Mouse (Mus musculus): Measurements from ENCODE around the gene Fam107a. TPM values are rescaled to one million over a fixed set of nuclear protein-coding genes. Genes with fewer than 3 reads are reported as not detected.

The Fam107a gene
- total and polyA plus RNA-seq, 3 experiments, result not detected

DNA sequence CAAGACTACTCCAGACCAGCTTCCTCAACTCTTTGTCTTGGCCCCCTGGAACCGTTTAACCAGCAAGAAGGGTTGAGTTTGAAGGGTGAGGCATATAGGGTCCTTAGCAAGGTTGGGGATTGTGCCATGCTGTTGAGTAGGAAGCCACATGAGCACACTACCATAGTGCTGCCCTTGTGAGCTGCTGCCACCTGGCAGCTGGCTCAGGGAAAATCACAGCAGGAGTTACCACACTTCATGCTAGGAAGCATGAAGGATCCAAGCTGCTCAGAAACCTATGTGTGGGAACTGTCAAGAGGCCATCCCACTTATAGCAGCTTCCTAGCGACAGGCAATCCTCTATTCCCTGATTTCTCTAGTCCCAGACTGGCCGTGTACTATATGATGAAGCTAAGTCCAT lies 9.2 kb downstream of the Fam107a start:
- Histone ChIP-seq H3K9me3 (replicated peaks; ENCODE audit: insufficient read depth, low read length) (no peaks in the 10 kb centered on the region), H3K36me3 (ENCODE audit: control insufficient read depth in 1 of 2, insufficient read depth in 2 of 2, low read length in 2 of 2) (no peaks in the 10 kb centered on the region), H3K79me2 (ENCODE audit: control insufficient read depth, insufficient read depth, low read length, poor library complexity) (no peaks in the 10 kb centered on the region), H3K4me3 (ENCODE audit: control insufficient read depth in 1 of 2, insufficient read depth in 1 of 2, low read depth in 2 of 2, low read length in 2 of 2) (no peak overlapping the region), H3K4me1 (ENCODE audit: control insufficient read depth in 1 of 2, insufficient read depth in 2 of 2, low read length in 2 of 2) (no peaks in the 10 kb centered on the region), H3K9ac (ENCODE audit: control insufficient read depth, low read depth, low read length, poor library complexity, severe bottlenecking) (no peak overlapping the region), H3K27ac (ENCODE audit: control insufficient read depth, low read depth, low read length) (no peak overlapping the region), H3K27me3 (ENCODE audit: control insufficient read depth in 1 of 2, insufficient read depth in 2 of 2, low read length in 2 of 2) (no peaks in the 10 kb centered on the region)
- no peak for TF ChIP-seq MAFK (IDR thresholded peaks at IDR 0.05; ENCODE audit: borderline replicate concordance, low read depth, low read length)
- TF ChIP-seq CHD1 (IDR thresholded peaks at IDR 0.05; ENCODE audit: low read depth, low read length), result no peak
- TF ChIP-seq JUND (IDR thresholded peaks at IDR 0.05; ENCODE audit: low read depth, low read length), result no peak
- TF ChIP-seq ELF1 (IDR thresholded peaks at IDR 0.05; ENCODE audit: low read depth, low read length), result no peak
- TF ChIP-seq MYC (IDR thresholded peaks at IDR 0.05; ENCODE audit: low read depth, low read length), result no peak
- no peak for TF ChIP-seq E2F4 (IDR thresholded peaks at IDR 0.05; ENCODE audit: borderline replicate concordance, low read depth, low read length)
- TF ChIP-seq CHD2 (IDR thresholded peaks at IDR 0.05; ENCODE audit: low read length), result no peak
- no peak for TF ChIP-seq GABPA (IDR thresholded peaks at IDR 0.05; ENCODE audit: low read depth, low read length)
- no peak for TF ChIP-seq TCF12 (IDR thresholded peaks at IDR 0.05; ENCODE audit: low read depth, low read length)
- TF ChIP-seq ZNF384 (IDR thresholded peaks at IDR 0.05; ENCODE audit: low read depth, low read length), result no peak
- TF ChIP-seq POLR2AphosphoS2 (IDR thresholded peaks at IDR 0.05; ENCODE audit: low read length), result no peak
- no peak for TF ChIP-seq KAT2A (conservative IDR thresholded peaks at IDR 0.05; ENCODE audit: low read depth, low read length)
- no peak for TF ChIP-seq ETS1 (IDR thresholded peaks at IDR 0.05; ENCODE audit: low read depth, low read length)
- TF ChIP-seq NRF1 (IDR thresholded peaks at IDR 0.05; ENCODE audit: insufficient read depth, low read depth, low read length, poor library complexity, severe bottlenecking), result no peak
- no peak for TF ChIP-seq RCOR1 (IDR thresholded peaks at IDR 0.05; ENCODE audit: low read depth, low read length)
- no peak for TF ChIP-seq USF2 (IDR thresholded peaks at IDR 0.05; ENCODE audit: borderline replicate concordance in 1 of 2, insufficient read depth in 1 of 2, low read depth in 1 of 2, low read length in 2 of 2)
- no peak for DNase-seq (ENCODE audit: low read depth, low spot score)

DNA sequence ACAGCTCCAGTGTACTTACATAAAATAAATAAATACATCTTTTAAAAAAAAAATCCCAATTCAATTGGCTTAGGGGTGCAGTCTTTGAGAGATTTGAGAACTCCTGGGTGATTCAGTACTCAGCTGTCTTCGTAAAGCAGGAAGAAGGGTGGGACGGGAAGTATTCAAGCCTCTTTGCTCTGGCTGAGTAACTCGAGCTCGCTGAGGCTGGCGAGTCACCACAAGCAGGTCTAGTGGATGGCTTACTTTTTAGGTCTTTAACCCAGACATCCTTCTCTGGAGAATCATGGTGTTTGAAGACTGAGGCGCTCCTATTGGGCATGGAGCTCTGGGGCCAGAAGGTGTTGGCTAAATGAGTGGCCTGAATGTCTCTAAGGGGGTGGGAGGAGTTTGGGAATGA lies 10.9 kb downstream of the Fam107a start:
- no peak for DNase-seq (ENCODE audit: low read depth, low spot score)
- no peaks in the 10 kb centered on the region for H3K79me2 ChIP-seq (ENCODE audit: control insufficient read depth, insufficient read depth, low read length, poor library complexity)
- H3K4me3 ChIP-seq (ENCODE audit: control insufficient read depth in 1 of 2, insufficient read depth in 1 of 2, low read depth in 2 of 2, low read length in 2 of 2), result no peak overlapping the region
- H3K9ac ChIP-seq (ENCODE audit: control insufficient read depth, low read depth, low read length, poor library complexity, severe bottlenecking), result no peak overlapping the region
- no peaks in the 10 kb centered on the region for H3K4me1 ChIP-seq (ENCODE audit: control insufficient read depth in 1 of 2, insufficient read depth in 2 of 2, low read length in 2 of 2)
- H3K27me3 ChIP-seq (ENCODE audit: control insufficient read depth in 1 of 2, insufficient read depth in 2 of 2, low read length in 2 of 2), result no peaks in the 10 kb centered on the region
- H3K27ac ChIP-seq (ENCODE audit: control insufficient read depth, low read depth, low read length), result no peak overlapping the region
- no peaks in the 10 kb centered on the region for H3K9me3 ChIP-seq (replicated peaks; ENCODE audit: insufficient read depth, low read length)
- TF ChIP-seq ZC3H11A (IDR thresholded peaks at IDR 0.05; ENCODE audit: low read depth, low read length) (no peak), CTCF (IDR thresholded peaks at IDR 0.05 in 2 of 3, conservative IDR thresholded peaks at IDR 0.05 in 1 of 3; ENCODE audit: control insufficient read depth in 1 of 3, insufficient read depth in 1 of 3, low read depth in 2 of 3, low read length in 3 of 3, poor library complexity in 1 of 3, severe bottlenecking in 1 of 3) (no peak), RAD21 (IDR thresholded peaks at IDR 0.05; ENCODE audit: low read depth, low read length) (no peak), RCOR1 (IDR thresholded peaks at IDR 0.05; ENCODE audit: low read depth, low read length) (no peak), E2F4 (IDR thresholded peaks at IDR 0.05; ENCODE audit: borderline replicate concordance, low read depth, low read length) (no peak), KAT2A (conservative IDR thresholded peaks at IDR 0.05; ENCODE audit: low read depth, low read length) (no peak)
- H3K36me3 ChIP-seq (ENCODE audit: control insufficient read depth in 1 of 2, insufficient read depth in 2 of 2, low read length in 2 of 2), result no peaks in the 10 kb centered on the region

Data from MEL (cell line).